Mouse (Mus musculus) E14TG2a.4 (cell line): ENCODE data around the gene Zfp637.

Experiments
- CTCF ChIP-seq: conservative IDR thresholded peaks from 2 replicates; pipeline ENCODE4 v1.5.1; 2014; ENCODE audit warnings: low read length
- NANOG ChIP-seq: IDR thresholded peaks from 2 replicates; pipeline ENCODE4 v1.6.1; 2014; ENCODE audit warnings: borderline replicate concordance, low read length, mixed read lengths
- POU5F1 ChIP-seq: IDR thresholded peaks from 2 replicates; pipeline ENCODE4 v1.6.1; 2014; ENCODE audit warnings: low read length, borderline replicate concordance

DNA sequence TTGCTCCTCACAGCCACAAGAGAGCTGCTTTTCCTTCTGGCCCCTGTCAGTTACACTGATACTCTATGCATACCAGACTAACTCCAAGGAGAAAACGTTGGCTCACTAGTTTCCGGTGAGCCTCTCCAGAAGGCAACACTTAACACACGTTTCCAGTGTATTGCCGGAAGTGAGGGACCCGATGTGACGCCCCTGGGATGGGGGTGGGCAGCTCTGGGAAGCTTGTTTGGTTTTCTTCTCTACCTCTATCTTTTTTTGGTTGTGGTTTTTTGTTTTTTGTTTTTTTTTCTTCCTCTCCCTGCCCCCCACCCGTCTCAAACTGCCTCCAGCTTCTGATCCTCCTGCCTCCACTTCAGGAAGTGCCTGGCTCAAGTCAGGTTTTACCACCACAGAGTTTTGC, 41.0 kb downstream of the Zfp637 start:
- TF ChIP-seq CTCF (no peak), NANOG (no peak), POU5F1 (no peak)
